Mouse (Mus musculus) forelimb bud, embryonic 11.5 days (tissue): ENCODE measurements at regions not wholly inside any gene's neighbourhood (a gene's known extent, or its start where the extent isn't known, plus 50 kb on each side); places are given as distances from the start of the nearest gene placed in this dataset.
A peak's percentile ranks its signal among the peaks of the same experiment; 100 is the strongest.
"Not testable (repeated sequence)": the region's sequence is repeated elsewhere in the genome, so short reads cannot be mapped to it uniquely, and the experiment has no call there.

Experiments
- DNase-seq: peaks from one replicate; pipeline ENCODE4 v3.0.0-alpha.2; 2012; ENCODE audit warnings: low read depth, low spot score

- peak; percentile 80 for DNase-seq
Measured at GRCm38 (mm10) chr12:77854281-77855075, 339.6 kb upstream of the Gm6657 start.

- DNase-seq, result peak; percentile 72
Measured at GRCm38 (mm10) chr12:77855796-77856195, 338.2 kb upstream of the Gm6657 start.

GRCm38 (mm10) chr12:77857281-77857680, 336.8 kb upstream of the Gm6657 start:
- DNase-seq, result no peak

DNA sequence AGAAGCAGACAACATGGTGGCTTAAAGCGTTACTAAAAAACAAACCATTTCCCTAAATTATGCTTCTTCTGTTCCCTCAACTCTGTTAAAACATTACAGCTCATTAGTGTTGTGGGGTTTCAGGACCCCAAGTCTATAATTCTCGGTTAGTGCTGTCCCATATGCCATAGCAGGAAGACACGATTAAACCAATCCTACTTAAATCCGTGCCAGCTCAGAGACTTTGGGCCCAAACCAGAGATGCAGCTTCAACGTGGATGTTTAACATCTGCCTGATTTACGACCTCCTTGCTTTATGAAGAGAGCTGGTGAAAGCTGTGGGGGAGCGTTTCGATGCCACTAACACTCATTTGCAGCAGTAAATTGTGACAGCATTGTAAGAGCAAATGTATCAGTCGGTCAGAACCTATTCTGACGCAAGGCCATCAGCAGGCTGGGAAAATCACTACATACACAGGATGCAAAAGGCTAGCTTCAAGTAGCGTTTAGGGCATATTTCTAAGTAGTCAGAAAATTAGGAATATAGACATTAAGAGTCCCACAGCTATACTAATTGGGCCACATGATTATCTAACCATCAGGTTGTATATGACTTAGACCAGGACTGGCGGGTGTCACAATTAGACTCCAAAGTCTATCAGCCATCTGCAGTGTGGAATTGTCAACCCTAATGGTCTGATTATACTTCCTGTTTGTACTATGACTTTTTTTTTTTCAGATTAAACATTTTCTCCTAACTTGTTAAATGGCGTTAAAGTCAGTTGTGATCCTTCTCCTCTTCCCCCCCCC, 333.1 kb upstream of the Gm6657 start:
- DNase-seq, result peak; percentile 27

DNA sequence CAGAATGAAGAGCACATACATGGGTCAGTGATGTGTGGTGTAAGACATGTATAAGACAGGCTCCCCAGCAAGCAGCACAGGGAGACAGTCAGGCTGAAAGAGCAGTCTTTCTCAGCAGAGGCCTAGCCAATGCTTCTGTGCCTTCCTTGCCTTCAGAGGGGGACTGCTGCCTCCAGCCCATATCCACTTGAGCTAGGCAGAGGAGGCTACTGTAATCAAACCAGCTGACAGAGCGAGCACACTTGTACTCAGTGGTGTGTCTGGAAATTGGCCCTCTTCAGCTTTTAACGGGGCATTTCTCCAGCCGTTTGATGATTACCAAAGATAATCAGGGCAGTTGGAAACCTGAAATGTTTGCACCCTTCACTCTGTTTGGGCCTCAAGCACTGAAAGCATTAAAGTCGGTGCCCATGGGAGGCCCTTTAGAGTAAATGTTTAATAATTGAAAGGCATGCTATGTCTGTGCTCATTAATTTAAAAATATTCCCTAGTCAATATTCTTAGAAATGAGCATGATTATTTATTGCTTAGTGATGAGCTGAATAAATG, 326.0 kb upstream of the Gm6657 start:
- DNase-seq, result no peak

- no peak for DNase-seq
Measured at GRCm38 (mm10) chr12:77869296-77869695, 324.7 kb upstream of the Gm6657 start.

- no peak for DNase-seq
Measured at GRCm38 (mm10) chr12:77887335-77887734, 306.7 kb upstream of the Gm6657 start.

DNA sequence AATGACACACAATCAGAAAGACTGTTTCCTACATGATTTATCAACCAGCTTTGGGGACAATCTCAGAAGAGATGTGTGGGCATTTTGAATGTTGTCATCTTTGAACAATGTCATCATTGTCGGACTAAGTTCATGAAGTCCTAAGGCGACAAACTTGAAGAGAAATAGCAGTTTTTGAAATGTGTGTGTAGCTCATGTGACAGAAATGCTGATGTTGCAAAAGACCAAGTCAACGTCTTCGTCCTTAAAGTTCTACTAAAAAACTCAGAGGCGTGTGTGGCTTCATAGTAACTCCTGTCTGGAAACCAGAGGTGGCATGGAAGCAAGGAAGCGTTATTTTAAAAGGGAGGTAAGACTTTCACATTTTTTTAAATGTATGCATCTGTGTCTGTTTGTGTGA, 302.6 kb upstream of the Gm6657 start:
- DNase-seq, result no peak

- DNase-seq, result no peak
Measured at GRCm38 (mm10) chr12:77894238-77894637, 299.8 kb upstream of the Gm6657 start.

GRCm38 (mm10) chr12:77895508-77895907, 298.5 kb upstream of the Gm6657 start:
- DNase-seq, result no peak

DNA sequence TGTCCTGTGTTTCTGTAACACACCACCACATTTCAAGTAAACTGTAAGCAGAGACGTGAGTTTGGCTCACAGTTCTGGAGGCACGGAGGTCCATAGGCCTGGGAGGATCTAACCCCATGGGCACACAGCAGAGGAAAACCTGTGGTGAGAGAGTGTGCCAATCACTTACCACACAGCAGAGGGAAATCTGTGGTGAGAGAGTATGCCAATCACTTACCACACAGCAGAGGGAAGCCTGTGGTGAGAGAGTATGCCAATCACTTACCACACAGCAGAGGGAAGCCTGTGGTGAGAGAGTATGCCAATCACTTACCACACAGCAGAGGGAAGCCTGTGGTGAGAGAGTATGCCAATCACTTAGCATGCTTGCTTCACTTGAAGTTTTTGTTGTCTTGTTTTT, 295.1 kb upstream of the Gm6657 start:
- not testable (repeated sequence) for DNase-seq

- DNase-seq, result no peak
Measured at GRCm38 (mm10) chr12:77901254-77901653, 292.8 kb upstream of the Gm6657 start.

DNA sequence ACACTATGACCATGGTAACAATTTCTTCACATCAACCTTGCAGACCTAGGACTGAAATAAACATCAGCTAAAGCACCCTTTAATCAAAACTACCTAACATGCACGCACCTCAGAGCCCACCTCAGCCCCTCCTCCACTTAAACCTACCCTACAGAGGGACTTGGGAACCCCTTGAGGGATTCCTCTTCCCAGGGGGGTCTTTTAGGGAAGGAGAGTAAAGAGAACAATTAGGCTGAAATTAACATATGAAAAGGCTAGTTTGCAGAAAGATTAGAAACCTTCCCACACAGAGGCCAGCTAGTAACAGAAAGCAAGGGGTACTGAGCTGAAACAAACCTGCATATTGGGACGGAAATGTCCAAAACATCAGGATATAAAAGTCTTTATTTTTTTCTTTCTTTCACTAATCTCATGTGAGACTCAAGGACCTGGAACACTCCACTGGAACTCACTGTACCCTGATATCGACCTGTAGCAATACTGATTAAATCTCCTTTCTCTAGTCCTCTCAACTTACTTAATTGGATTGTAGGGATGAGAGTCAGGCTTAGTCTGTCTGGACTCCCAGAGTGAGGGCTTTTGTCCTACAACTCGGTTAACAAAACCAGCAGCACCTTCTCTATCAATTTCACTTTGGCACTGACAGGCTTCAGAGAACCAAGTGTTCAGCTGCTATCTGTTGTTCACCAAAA, 281.0 kb upstream of the Gm6657 start:
- DNase-seq, result no peak

DNA sequence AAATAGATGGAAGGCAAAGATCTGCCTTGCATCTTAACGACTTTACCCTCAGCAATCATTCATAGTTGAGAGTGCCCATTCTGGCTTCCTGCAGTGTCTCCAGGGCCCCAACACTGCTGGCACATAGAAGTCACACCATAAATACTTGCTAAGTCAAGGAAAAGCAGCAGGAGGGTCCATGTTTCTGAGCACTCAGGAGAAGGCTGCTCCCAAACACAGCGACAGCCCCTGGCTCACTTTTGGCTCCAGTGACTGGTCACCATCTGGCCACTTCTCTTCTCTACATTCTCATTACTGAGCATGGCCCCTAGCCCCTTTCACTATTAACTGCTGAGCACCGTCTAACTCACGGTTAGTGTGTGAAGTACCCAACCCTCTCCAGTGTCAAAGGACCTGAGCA, 265.3 kb upstream of the Gm6657 start:
- DNase-seq, result no peak

- no peak for DNase-seq
Measured at GRCm38 (mm10) chr12:77929571-77929970, 264.5 kb upstream of the Gm6657 start.

GRCm38 (mm10) chr12:77943960-77944359, 250.1 kb upstream of the Gm6657 start:
- DNase-seq, result no peak

GRCm38 (mm10) chr12:77949474-77950017, 244.5 kb upstream of the Gm6657 start:
- no peak for DNase-seq

- no peak for DNase-seq
Measured at GRCm38 (mm10) chr12:77952492-77952891, 241.6 kb upstream of the Gm6657 start.

GRCm38 (mm10) chr12:77962631-77963030, 231.4 kb upstream of the Gm6657 start:
- no peak for DNase-seq

DNA sequence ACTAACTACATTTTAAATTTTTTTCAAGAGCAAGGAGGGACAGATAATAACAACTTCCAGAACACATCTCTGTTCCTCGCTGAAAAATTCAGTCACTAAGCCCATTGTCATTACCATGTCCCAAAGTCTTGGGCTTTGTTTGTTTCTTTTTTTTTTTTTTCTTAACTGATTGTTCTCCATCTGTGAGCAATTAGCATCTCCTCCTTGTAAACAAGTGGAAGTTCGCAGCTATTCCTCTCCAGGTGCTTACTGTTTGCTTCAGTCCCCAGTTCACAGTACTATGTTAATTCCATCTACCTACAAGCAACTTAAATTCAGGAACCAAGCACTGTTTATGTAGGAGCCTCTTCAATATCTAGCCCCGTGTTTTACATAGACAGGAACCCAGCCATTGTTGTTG, 225.5 kb upstream of the Gm6657 start:
- no peak for DNase-seq

- DNase-seq, result no peak
Measured at GRCm38 (mm10) chr12:77970026-77970425, 224.0 kb upstream of the Gm6657 start.

DNA sequence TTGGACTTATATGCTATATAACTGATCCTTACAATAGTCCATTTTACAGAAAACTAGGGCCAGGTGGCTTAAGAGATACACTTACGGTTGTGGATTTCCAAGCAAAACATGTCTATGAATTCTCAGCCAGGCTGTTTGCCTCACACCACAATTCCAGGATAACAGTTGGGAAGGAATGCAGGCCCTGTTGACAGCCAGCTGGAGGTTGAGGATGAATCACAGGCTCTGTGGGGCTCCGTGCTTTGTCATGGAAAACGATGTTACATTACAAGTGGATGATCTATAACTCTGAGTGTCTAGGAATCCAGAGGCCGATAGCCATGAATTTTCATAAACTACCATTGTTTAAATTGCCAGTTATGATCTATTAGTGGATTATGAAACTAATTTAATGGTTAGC, 221.9 kb upstream of the Gm6657 start:
- DNase-seq, result no peak
